Mouse (Mus musculus) lung, postnatal 0 days (tissue): ENCODE measurements at regions not wholly inside any gene's neighbourhood (a gene's known extent, or its start where the extent isn't known, plus 50 kb on each side); places are given as distances from the start of the nearest gene placed in this dataset.

ENCODE experiments used
- ATAC-seq: fragments of 200-750 bp; cut with Nextera tagmentation; 2 replicates; pipeline ENCODE4 v1.8.0; 2017; ENCODE audit warnings: moderate library complexity
- DNase-seq: peaks from one replicate; pipeline ENCODE4 v3.0.0-alpha.2; 2016; ENCODE audit warnings: low spot score
- H3K27ac ChIP-seq: fragments of 300-500 bp; sonication (generic); 2 replicates; pipeline ENCODE4 v1.5.1; 2014; ENCODE audit warnings: antibody characterized with exemption, mild to moderate bottlenecking, low read length, mixed read lengths
- H3K27me3 ChIP-seq: fragments of 300-500 bp; sonication (generic); replicated peaks from 2 replicates; pipeline ENCODE4 v1.6.1; 2014; ENCODE audit warnings: low read length, mixed read lengths; ENCODE audit not compliant: insufficient read depth
- H3K36me3 ChIP-seq: fragments of 300-500 bp; sonication (generic); 2 replicates; pipeline ENCODE4 v1.6.1; 2014; ENCODE audit warnings: low read length, mixed read lengths; ENCODE audit not compliant: insufficient read depth
- H3K4me1 ChIP-seq: fragments of 300-500 bp; sonication (generic); 2 replicates; pipeline ENCODE4 v1.6.1; 2014; ENCODE audit warnings: antibody characterized with exemption, low read depth, low read length, mixed read lengths; ENCODE audit not compliant: insufficient read depth
- H3K4me2 ChIP-seq: fragments of 300-500 bp; sonication (generic); replicated peaks from 2 replicates; pipeline ENCODE4 v1.6.1; 2014; ENCODE audit warnings: low read depth, mild to moderate bottlenecking, low read length, moderate library complexity, mixed read lengths
- H3K4me3 ChIP-seq: fragments of 300-500 bp; sonication (generic); 2 replicates; pipeline ENCODE4 v1.5.1; 2014; ENCODE audit warnings: low read depth, low read length
- H3K9ac ChIP-seq: fragments of 300-500 bp; sonication (generic); replicated peaks from 2 replicates; pipeline ENCODE4 v1.6.1; 2014; ENCODE audit warnings: low read depth, mild to moderate bottlenecking
- H3K9me3 ChIP-seq: fragments of 300-500 bp; sonication (generic); 2 replicates; pipeline ENCODE4 v1.6.1; 2016; ENCODE audit warnings: low read length, mixed read lengths
- CTCF ChIP-seq: IDR thresholded peaks from 2 replicates; pipeline ENCODE4 v1.5.1; 2016; ENCODE audit warnings: antibody characterized with exemption, mild to moderate bottlenecking
- EP300 ChIP-seq: IDR thresholded peaks from 2 replicates; pipeline ENCODE4 v1.6.1; 2016; ENCODE audit warnings: antibody characterized with exemption, mild to moderate bottlenecking, control low read depth
- WGBS: fragments of 180-500 bp; shearing (Covaris S2); extraction: QIAGEN DNeasy Blood & Tissue Kit; methylation state at CpG from one replicate; pipeline ENCODE4 v1.1.7; 2014; 5-methylcytosine and 5-hydroxymethylcytosine counted together

- no peak for DNase-seq
- no peak overlapping the region for H3K27ac ChIP-seq
- no peak overlapping the region for H3K4me2 ChIP-seq
- no peak overlapping the region for H3K4me3 ChIP-seq
- no peaks in the 10 kb centered on the region for H3K27me3 ChIP-seq
- peaks cover 8% of the 10 kb centered on the region for H3K4me1 ChIP-seq
- TF ChIP-seq CTCF (no peak), EP300 (no peak)
- H3K9me3 ChIP-seq = no peaks in the 10 kb centered on the region
- no peak for ATAC-seq
- H3K36me3 ChIP-seq = no peaks in the 10 kb centered on the region
- H3K9ac ChIP-seq = no peak overlapping the region
- 71% methylated on average over 8 of the region's 8 CpGs for WGBS
These were observed 119.9 kb upstream of the Sulf2 start for GRCm38 (mm10) chr2:166275398-166275797.

DNA sequence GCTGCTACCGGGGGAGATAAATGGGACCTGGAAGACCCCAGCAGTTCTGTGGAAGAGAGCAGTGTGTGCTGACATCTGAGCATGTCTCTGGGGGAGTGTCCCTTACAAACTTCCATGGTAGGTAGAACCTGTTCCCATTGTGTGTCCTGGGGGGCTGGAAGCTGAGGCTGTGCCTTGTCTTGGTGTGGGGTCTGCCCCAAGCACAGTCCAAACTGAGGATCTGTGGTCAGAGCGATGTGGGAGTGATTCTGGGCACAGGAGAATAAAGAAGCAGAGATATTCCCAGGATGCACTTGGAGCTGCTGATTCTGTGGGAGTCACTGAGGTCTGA lies 118.5 kb upstream of the Sulf2 start:
- Histone ChIP-seq H3K4me3 (no peak overlapping the region), H3K9me3 (no peaks in the 10 kb centered on the region), H3K4me1 (peaks cover 8% of the 10 kb centered on the region), H3K36me3 (no peaks in the 10 kb centered on the region), H3K4me2 (no peak overlapping the region), H3K27ac (no peak overlapping the region), H3K27me3 (no peaks in the 10 kb centered on the region), H3K9ac (no peak overlapping the region)
- DNase-seq (no peak), ATAC-seq (no peak)
- WGBS = 63% methylated on average over 2 of the region's 2 CpGs
- TF ChIP-seq EP300 = no peak
- no peak for TF ChIP-seq CTCF

- TF ChIP-seq EP300 (no peak), CTCF (no peak)
- H3K27ac ChIP-seq = no peak overlapping the region
These were observed 118.0 kb upstream of the Sulf2 start for GRCm38 (mm10) chr2:166273312-166274015.

GRCm38 (mm10) chr2:166272841-166273240 lies 117.4 kb upstream of the Sulf2 start:
- DNase-seq (no peak), ATAC-seq (no peak)
- no peaks in the 10 kb centered on the region for H3K27me3 ChIP-seq
- no peak overlapping the region for H3K27ac ChIP-seq
- H3K4me1 ChIP-seq = peaks cover 8% of the 10 kb centered on the region
- H3K9ac ChIP-seq = no peak overlapping the region
- H3K4me3 ChIP-seq = no peak overlapping the region
- H3K9me3 ChIP-seq = no peaks in the 10 kb centered on the region
- no peaks in the 10 kb centered on the region for H3K36me3 ChIP-seq
- WGBS = 86% methylated on average over 1 of the region's 1 CpGs
- TF ChIP-seq EP300 (no peak), CTCF (no peak)
- H3K4me2 ChIP-seq = no peak overlapping the region

More at GRCm38 (mm10) chr2:166273312-166274015, 118.0 kb upstream of the Sulf2 start:
- peak; percentile 57 for ATAC-seq
- H3K9me3 ChIP-seq = no peaks in the 10 kb centered on the region
- H3K4me3 ChIP-seq = no peak overlapping the region
- H3K9ac ChIP-seq = no peak overlapping the region
- no peaks in the 10 kb centered on the region for H3K27me3 ChIP-seq
- no peaks in the 10 kb centered on the region for H3K36me3 ChIP-seq
- H3K4me1 ChIP-seq = peaks cover 8% of the 10 kb centered on the region
- 35% methylated on average over 23 of the region's 23 CpGs for WGBS
- H3K4me2 ChIP-seq = no peak overlapping the region
- peak; percentile 73 for DNase-seq

DNA sequence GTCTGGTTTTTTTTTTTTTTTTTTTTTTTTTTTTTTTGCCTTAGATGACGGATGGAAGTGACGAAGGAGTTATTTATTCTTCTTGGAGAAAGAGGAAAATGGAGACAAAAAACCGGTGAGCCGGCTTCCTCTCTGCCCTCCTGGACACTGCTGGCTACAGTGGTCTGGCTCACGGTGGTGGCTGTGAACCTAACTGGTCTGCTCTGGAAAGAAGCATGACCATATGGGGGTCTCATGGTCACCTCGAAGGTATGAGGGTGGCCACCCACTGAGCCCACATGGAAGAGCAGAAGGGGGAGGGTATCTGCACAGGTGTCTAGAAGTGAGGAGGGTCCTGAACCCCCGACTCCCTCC lies 116.7 kb upstream of the Sulf2 start:
- Histone ChIP-seq H3K27me3 (no peaks in the 10 kb centered on the region), H3K9ac (no peak overlapping the region), H3K27ac (no peak overlapping the region), H3K36me3 (no peaks in the 10 kb centered on the region), H3K4me2 (no peak overlapping the region), H3K4me3 (no peak overlapping the region), H3K9me3 (no peaks in the 10 kb centered on the region), H3K4me1 (peaks cover 8% of the 10 kb centered on the region)
- no peak for DNase-seq
- no peak for ATAC-seq
- 53% methylated on average over 7 of the region's 7 CpGs for WGBS
- TF ChIP-seq CTCF = no peak
- no peak for TF ChIP-seq EP300

- H3K27ac ChIP-seq = no peak overlapping the region
- H3K36me3 ChIP-seq = no peaks in the 10 kb centered on the region
- no peak for ATAC-seq
- WGBS = 59% methylated on average over 11 of the region's 11 CpGs
- H3K27me3 ChIP-seq = no peaks in the 10 kb centered on the region
- no peaks in the 10 kb centered on the region for H3K9me3 ChIP-seq
- no peak for DNase-seq
- TF ChIP-seq CTCF = no peak
- TF ChIP-seq EP300 = no peak
- H3K4me2 ChIP-seq = no peak overlapping the region
- H3K4me3 ChIP-seq = no peak overlapping the region
- no peak overlapping the region for H3K9ac ChIP-seq
- peaks cover 8% of the 10 kb centered on the region for H3K4me1 ChIP-seq
These were observed 116.1 kb upstream of the Sulf2 start for GRCm38 (mm10) chr2:166271373-166272189.
